Mouse (Mus musculus) heart, postnatal 25 days (tissue): Measurements from ENCODE around the gene Psmc3ip. TPM values are rescaled to one million over a fixed set of nuclear protein-coding genes. Genes with fewer than 3 reads are reported as not detected.

Experiments
- DNase-seq: peaks from one replicate; pipeline ENCODE4 v3.0.0; 2022; ENCODE audit warnings: low spot score
- intact Hi-C: fragments of 180-260 bp; cut with DNase I; formaldehyde crosslinking; loops from one replicate; pipeline ENCODE4 v1.15.1; 2025
- microRNA-seq: library from miRNA; unstranded; fragments of <30 nt; microRNA quantifications from one replicate; pipeline ENCODE4 v1.2.0, GENCODE M21; 2022
- total RNA-seq, 2 experiments: library from RNA; stranded (reverse); gene quantifications; 2 replicates each; pipeline ENCODE4 v1.2.3; 2021

The Psmc3ip gene
- total RNA-seq, 2 experiments from 2014 or later = 3.1 TPM

DNA sequence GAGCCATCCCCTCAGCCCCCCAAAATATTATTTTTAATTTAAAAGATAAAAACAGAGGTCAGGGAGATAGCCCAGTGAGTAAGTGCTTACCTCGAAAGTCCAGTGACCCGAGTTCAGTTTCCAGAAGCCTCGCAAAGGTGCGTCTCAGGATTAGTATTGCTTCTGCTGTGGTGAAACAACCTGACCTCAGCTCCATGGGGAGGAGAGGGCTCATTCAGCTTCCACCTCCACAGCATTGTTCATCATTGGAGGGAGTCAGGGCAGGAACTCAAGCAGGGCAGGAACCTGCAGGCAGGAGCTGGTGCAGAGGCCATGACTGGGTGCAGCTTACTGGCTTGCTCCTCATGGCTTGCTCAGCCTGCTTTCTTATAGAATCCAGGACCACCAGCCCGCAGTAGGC, 34.2 kb downstream of the Psmc3ip start:
- DNase-seq = no peak
- intact Hi-C loops = loop anchor here (10.0 kb wide), 2 partner anchors 316 to 346 kb away; partner anchors contain the start of genes Hspb9 and Kat2a

DNA sequence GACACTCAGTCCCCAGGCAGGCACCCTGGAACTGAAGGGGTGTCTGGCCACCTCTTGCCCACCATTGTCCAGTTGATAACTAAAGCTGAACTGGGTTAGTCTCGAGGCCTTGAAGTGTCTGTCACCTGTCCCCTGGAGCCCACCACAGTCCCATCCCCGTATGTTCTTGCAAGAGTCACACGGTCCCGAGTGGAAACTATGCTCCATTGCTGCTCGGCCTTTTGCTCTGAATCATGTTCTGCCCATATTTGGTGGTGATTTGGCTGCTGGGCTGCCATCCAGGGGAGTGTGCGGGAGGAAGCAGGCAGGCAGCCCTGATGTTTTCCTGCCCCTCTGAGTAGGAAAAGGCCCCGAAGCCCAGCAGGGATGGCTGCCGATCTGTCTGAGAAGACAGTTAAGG, 35.1 kb downstream of the Psmc3ip start:
- intact Hi-C loops = loop anchor here (10.0 kb wide), 2 partner anchors 315 to 345 kb away; partner anchors contain the start of genes Hspb9 and Kat2a
- peak; percentile 78 for DNase-seq

DNA sequence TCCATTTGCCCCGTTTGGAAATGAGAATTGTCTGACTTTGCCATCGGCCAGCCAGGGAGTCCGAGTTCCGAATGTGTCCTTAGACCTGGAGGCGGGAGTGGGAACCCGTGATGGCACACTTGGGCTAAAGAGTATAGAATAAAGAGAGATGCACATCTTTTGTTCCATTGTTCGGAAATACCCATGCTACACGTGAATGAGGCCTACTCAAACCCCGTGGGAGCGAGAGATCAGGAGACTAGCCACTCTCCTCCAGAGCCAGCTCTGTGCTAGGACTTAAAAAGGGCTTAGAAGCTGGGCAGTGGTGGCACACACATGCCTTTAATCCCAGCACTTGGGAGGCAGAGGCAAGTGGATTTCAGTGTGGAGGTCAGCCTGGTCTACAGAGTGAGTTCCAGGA, 35.8 kb downstream of the Psmc3ip start:
- intact Hi-C loops = loop anchor here (2.0 kb wide), 1 partner anchor 101 kb away; no protein-coding TSS in a partner anchor
- no peak for DNase-seq

DNA sequence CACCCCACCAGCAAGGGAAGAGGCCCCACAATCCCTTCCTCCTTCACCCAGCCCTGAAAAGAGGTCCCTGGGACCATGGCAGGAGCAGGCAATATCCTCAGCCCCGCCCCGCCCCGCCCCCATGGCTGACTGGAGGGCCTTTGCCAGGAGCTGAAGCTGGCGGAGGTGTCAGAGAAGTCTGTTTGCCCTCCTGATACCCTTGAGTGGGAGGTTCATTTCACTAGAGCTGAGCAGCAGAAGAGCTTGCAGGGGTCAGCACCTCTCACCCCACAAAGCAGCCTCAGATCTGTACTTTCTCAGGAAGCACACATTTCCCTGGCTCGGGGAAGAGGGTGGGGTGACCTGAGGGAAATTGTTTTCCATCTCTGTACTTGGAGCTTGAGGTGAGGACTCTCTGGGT, 36.5 kb downstream of the Psmc3ip start:
- DNase-seq = peak; percentile 51
- intact Hi-C loops = loop anchor here (2.0 kb wide), 1 partner anchor 100 kb away; no protein-coding TSS in a partner anchor

DNA sequence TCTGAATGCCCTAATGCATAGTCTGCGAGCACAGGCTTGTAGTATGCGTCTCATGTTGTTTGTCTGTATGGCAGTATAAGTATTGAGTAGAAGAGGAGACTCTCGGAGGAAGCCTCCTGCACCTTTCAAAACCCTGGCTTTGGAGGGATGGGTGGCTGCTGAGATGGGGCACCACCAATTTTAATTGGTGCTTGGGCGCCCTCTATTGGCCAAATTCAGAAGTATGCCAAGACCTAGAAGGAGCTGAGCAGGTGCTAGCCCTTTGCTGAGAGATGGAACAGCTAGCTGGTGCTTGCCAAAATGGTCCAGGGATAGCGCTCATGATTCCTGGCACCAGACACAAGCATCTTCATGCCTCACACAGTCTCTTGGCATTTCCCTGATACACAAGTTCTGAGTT, 37.4 kb downstream of the Psmc3ip start:
- peak; percentile 66 for DNase-seq
- intact Hi-C loops = loop anchor here (2.0 kb wide), 3 partner anchors 75 to 165 kb away; no protein-coding TSS in a partner anchor

DNA sequence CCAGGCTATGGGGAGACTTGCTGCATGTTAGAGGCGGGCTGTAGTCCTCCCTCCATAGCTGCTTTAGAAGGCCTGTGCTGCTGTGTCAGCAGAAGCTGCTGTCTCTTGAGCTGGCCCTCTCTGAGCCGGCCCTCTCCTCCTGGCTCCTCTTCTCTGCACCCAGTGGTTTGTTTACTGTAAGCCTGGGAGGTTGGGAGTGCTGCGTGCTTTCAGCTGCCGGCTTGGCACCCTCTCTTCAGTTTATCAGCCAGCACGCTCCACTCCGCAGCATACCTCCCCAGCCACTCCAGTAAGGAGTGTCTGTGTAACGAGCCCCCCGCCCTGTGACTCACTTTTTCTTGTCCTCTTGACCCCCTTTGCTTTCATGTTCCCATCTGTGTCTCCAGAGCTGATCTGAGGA, 38.4 kb downstream of the Psmc3ip start:
- intact Hi-C loops = loop anchor here (2.0 kb wide), 2 partner anchors 74 to 164 kb away; no protein-coding TSS in a partner anchor
- DNase-seq = peak; percentile 50

DNA sequence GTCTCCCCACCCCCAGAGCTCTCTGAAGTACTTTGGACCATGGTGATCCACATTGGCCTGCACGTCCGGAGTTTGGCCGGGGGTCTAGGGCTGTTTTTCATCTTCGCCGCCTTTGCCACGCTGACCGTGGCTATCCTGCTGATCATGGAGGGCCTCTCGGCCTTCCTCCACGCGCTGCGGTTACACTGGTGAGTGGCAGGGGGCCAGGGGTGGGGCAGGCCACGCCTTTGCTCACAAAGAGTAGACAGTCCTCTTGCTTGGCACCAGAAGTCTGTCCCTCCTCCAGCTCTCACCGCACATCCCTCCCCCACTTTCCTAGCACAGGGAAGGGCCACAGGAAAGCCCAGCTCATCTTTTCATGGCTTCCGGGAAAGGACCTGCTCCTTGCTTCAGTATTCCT, 39.8 kb downstream of the Psmc3ip start:
- no peak for DNase-seq
- intact Hi-C loops = no loop called here

DNA sequence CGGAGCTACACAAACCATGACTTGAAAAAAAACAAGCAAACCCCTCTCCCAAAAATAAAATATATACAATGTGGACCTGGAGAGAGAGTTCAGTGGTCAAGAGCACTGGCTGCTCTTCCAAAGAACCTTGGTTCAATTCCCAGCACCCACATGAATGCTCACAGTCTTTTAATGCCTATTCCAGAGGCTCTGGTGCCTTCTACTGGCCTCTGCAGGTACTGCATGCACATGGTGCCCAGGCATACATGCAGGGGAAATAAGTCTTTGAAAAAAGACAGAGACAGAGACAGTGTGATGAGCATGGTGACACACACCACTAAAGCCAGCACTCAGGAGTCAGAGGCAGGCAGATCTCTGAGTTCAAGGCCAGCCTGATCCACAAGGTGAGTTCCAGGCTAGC, 41.3 kb downstream of the Psmc3ip start:
- intact Hi-C loops = no loop called here

DNA sequence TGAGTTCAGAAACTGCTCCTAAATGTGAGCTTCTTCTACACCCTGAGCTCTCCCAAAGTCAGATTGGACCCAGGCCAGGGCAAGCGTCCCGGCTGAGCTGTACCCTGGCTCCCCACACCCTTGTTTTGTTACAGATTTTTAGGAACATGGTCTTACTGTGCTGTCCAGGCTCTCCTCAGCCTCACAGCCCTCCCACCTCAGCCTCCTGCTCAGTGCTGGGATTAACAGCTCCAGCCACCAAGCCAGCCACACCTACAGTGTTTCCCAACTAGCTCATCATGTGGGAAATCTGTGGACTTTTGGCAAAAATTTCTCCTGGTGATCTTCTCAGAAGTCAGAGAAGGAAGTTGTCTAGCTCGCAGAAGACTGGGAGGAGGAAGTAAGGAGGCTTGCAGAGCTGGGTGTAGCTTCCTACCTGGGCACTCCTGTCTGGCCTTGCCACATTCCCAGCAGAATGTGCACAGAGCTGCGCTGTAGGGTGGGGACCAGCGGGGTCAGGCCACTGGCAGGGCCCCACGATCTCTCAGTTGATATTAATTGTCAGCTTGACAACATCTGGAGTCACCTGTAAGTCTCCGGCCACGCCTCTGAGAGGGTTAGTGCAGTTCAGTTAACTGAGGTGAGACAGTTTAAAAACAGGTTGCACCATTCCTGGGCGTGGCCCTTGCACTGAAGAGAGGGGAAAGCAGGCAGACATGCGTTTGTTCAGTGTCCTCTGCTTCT, 42.3 kb downstream of the Psmc3ip start:
- DNase-seq = peak; percentile 67
- intact Hi-C loops = no loop called here

More for the DNA sequence above, 41.3 kb downstream of the Psmc3ip start:
- no peak for DNase-seq

DNA sequence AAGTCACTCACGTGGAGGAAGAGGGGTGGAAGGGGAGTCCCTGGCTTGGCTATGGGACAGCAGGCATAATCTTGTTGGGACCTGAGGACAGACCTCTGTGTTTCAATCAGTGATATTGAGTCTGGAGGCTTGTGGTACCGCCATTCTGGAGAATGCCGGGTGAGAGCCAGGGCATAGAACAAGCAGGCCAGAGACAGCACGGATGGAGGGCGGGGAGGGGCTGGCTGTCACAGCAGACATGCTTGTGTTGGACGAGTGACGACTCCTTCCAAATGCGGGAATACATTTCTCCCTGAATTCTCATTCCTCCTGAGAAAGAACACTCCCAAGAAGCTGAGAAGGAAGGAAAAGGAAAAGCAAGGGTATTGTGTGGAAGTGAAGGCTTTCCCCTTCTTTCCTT, 43.6 kb downstream of the Psmc3ip start:
- DNase-seq = no peak
- intact Hi-C loops = no loop called here

DNA sequence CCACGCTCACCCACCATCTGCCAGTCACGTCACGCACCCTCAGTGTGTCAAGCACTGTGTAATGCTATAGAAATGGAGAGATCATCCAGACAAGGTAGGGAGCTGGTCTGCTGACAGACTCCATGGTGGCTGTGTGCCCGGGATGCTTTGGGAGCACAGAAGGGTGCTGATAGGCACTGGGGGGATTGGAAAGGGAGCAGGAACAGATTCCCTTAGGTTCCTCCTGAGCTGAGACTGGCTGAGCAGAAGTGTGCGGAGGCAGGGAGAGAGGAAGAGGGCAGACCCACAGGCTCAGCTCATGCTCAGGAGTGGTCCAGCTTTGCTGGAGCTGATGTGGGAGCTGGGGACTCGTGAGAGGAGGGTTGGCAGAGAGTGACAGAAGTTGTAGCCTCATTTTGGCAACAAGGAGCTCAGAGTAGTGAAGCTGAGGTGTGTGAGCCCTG, 44.2 kb downstream of the Psmc3ip start:
- intact Hi-C loops = no loop called here
- DNase-seq = no peak

DNA sequence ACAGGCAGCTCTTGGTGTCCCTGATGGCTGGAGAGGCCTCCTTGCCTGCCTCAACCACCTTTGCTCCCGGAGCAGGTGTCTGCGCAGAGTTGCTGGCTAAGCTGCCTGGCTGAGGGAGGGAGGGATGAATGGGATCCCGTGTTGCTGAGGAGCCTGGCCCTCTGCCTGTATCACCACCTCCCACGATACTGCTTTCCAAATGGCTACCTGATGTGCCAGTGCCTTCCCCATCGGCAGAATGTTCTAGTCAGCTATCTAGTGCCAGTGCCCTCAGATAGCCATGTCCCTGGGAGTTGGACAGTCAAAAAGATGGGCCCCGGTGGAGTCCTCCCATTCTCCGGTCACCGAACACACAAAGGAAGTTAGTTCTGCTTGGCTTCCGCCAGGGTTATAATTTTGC, 44.9 kb downstream of the Psmc3ip start:
- DNase-seq = no peak
- intact Hi-C loops = no loop called here

DNA sequence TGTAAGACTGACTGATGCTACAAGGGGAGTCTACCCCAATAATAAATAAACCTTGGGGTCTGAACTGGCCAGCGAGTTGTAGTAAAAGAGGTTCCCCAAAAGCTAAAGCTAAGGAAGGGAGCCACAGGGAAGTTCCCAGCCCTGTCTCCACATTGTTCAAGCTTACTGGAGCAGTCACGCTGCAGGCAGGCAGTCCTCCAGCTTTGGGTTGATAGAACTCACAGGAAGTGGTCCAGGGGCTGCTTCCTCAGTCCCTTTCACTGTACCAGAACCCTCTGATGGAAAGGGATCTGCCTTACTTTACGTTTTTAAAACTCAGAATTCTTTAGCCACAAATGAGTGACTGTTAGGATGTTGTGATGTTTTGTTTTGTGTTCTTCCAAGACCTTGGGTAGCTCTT, 47.7 kb downstream of the Psmc3ip start:
- DNase-seq = no peak
- intact Hi-C loops = no loop called here

DNA sequence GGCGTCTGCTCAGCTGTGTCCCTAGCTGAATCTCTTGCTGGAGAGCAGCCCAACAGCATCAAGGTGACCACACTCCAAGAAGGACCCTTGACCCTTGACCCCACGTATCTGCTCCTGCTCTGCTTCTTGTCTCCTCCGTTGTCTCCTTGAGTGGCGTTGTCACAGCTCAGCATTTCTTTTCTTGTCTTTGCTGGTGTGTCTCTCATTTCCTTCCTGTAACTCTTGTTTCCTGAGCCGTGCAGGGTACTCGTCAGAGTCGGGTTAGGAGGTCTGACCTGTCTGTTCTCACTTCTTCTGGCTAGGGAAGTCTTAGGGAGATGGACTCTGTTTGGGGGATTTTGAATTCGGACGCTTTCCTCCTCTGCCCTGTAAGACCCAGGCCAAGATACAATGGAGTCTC, 48.8 kb downstream of the Psmc3ip start:
- intact Hi-C loops = no loop called here
- no peak for DNase-seq

DNA sequence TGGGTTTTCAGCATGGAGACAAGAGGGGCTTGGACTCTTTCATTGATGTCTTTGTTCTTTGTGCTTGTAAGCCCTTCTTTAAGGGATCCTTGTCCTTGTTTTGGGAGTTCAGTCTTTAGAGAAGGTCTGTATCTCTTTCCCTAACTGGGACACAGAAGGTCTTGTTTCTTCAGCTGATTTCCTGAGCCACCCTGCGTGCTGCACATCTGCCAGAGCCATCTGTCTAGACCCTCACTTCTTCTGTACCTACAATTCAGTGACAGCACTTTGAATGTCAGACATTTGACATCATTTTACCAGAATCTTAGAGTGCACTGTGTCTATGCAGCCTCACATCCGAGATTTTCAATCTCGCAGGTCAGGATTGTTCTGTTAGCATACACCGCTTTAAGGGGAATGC, 49.4 kb downstream of the Psmc3ip start:
- intact Hi-C loops = no loop called here

More for the DNA sequence above, 49.4 kb downstream of the Psmc3ip start:
- DNase-seq = no peak

Small RNA genes within 50 kb of the gene (microRNA-seq; reads per million reads assigned to microRNA genes)
- not detected for gene Gm27626

Other genes starting within 250 kb of the Psmc3ip start
- gene Stat5b, start 244.7 kb downstream of the Psmc3ip start, total RNA-seq = 10 to 100 TPM; 67.6 to 68.9 TPM
- 10 to 100 TPM; 24.3 to 30.1 TPM for gene Stat5a, start 236.1 kb downstream of the Psmc3ip start, total RNA-seq
- gene Stat3, start 155.9 kb downstream of the Psmc3ip start, total RNA-seq = 100 to 1,000 TPM in 1 of 2 experiments, 10 to 100 TPM in 1; 91.3 to 119 TPM
- 100 to 1,000 TPM; 275 to 277 TPM for gene Cavin1, start 124.5 kb downstream of the Psmc3ip start, total RNA-seq
- 10 to 100 TPM; 84.7 to 87.3 TPM for gene Atp6v0a1, start 86.0 kb downstream of the Psmc3ip start, total RNA-seq
- 1 to 10 TPM; 8.0 to 8.7 TPM for gene Naglu, start 25.4 kb downstream of the Psmc3ip start, total RNA-seq
- gene Hsd17b1, start 17.0 kb downstream of the Psmc3ip start, total RNA-seq = under 1 TPM; 0.55 to 0.64 TPM
- 10 to 100 TPM; 15.8 to 17.1 TPM for gene Coasy, start 12.9 kb downstream of the Psmc3ip start, total RNA-seq
- gene Mlx, start 8.2 kb downstream of the Psmc3ip start, total RNA-seq = 10 to 100 TPM; 19.1 to 21.4 TPM
- 10 to 100 TPM; 34.0 to 35.5 TPM for gene Retreg3, start 24.5 kb upstream of the Psmc3ip start, total RNA-seq
- 10 to 100 TPM; 24.4 to 27.3 TPM for gene Tubg1, start 24.5 kb upstream of the Psmc3ip start, total RNA-seq
- gene Tubg2, start 60.5 kb upstream of the Psmc3ip start, total RNA-seq = 1 to 10 TPM; 2.5 to 3.9 TPM
- 1 to 10 TPM; 1.7 to 2.4 TPM for gene Cntnap1, start 75.1 kb upstream of the Psmc3ip start, total RNA-seq
- gene Plekhh3, start 75.9 kb upstream of the Psmc3ip start, total RNA-seq = 10 to 100 TPM; 24.5 to 28.5 TPM
- under 1 TPM in 1 of 2 experiments, not detected in 1; 0.14 TPM for gene Ccr10, start 80.0 kb upstream of the Psmc3ip start, total RNA-seq
- gene Ezh1, start 131.0 kb upstream of the Psmc3ip start, total RNA-seq = 10 to 100 TPM; 26.0 to 30.4 TPM
- 100 to 1,000 TPM in 1 of 2 experiments, 10 to 100 TPM in 1; 80.9 to 123 TPM for gene Ramp2, start 150.6 kb upstream of the Psmc3ip start, total RNA-seq
- 10 to 100 TPM; 78.2 to 85.0 TPM for gene Vps25, start 158.3 kb upstream of the Psmc3ip start, total RNA-seq
- 10 to 100 TPM in 1 of 2 experiments, 1 to 10 TPM in 1; 9.6 to 14.6 TPM for gene Wnk4, start 165.1 kb upstream of the Psmc3ip start, total RNA-seq
- under 1 TPM; 0.10 to 0.28 TPM for gene Cntd1, start 183.6 kb upstream of the Psmc3ip start, total RNA-seq
- 10 to 100 TPM; 89.0 to 96.9 TPM for gene Coa3, start 183.7 kb upstream of the Psmc3ip start, total RNA-seq
- 100 to 1,000 TPM in 1 of 2 experiments, 10 to 100 TPM in 1; 92.8 to 102 TPM for gene Becn1, start 206.8 kb upstream of the Psmc3ip start, total RNA-seq
- gene Psme3, start 220.8 kb upstream of the Psmc3ip start, total RNA-seq = 10 to 100 TPM; 80.6 to 88.8 TPM
- gene Aoc2, start 229.6 kb upstream of the Psmc3ip start, total RNA-seq = 1 to 10 TPM; 1.8 to 2.2 TPM
- gene Aoc3, start 235.2 kb upstream of the Psmc3ip start, total RNA-seq = 10 to 100 TPM; 13.9 to 18.5 TPM